Mouse (Mus musculus) cortical plate, adult 2 months (tissue): Measurements from ENCODE around the gene Gm3029. TPM values are rescaled to one million over a fixed set of nuclear protein-coding genes. Genes with fewer than 3 reads are reported as not detected.
"Not testable (repeated sequence)": the region's sequence is repeated elsewhere in the genome, so short reads cannot be mapped to it uniquely, and the experiment has no call there.

Source experiments
- H3K27ac ChIP-seq: fragments of 200-500 bp; 2 replicates; pipeline ENCODE4 v1.5.1; 2012; ENCODE audit warnings: low read length, control low read depth, inconsistent platforms; ENCODE audit not compliant: insufficient read depth
- H3K4me1 ChIP-seq: fragments of 200-500 bp; 2 replicates; pipeline ENCODE4 v1.6.1; 2011; ENCODE audit warnings: low read length; ENCODE audit not compliant: control insufficient read depth, insufficient read depth
- H3K4me3 ChIP-seq: fragments of 200-500 bp; 2 replicates; pipeline ENCODE4 v1.5.1; 2011; ENCODE audit warnings: mild to moderate bottlenecking, low read length, control low read depth; ENCODE audit not compliant: insufficient read depth
- polyA plus RNA-seq: library from polyadenylated mRNA; depleted of rRNA; stranded (reverse); fragments of >200 nt; gene quantifications from 2 replicates; pipeline ENCODE4 v1.2.3, GENCODE M21; 2012; rRNA removed

Gene Gm3029
- polyA plus RNA-seq = not detected in 2 replicates

GRCm38 (mm10) chr14:3931456-3931855 is at the start of gene Gm3029:
TSS of gene Gm3029 (plus strand) at chr14:3931756.
- H3K4me1 ChIP-seq, H3K4me3 ChIP-seq, H3K27ac ChIP-seq: not testable (repeated sequence)

DNA sequence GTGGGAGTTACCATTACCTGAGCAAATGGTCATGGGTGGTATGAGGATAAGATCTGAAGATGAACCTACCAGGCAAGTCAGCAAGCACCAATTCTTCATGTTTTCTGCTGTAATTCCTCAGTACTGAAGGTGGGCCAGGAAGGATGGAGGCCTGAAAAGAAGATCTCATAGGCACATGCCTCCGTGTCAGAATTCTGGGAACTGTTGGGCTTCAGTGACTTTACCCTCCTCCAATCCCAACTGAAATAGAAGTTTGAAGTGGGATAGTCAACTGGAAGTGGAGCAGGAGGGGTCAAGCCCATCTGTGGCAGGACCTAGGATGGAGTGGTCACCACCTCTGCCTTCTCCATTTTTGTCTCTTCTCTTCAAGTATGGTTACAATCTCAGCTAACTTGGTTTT is 47.7 kb upstream of the Gm3029 start, which contains the start of gene Gm2916:
Gm2916 (plus strand) TSS at position 301 of the 400 bp plus-strand sequence.
- not testable (repeated sequence) for H3K4me1 ChIP-seq, H3K4me3 ChIP-seq, H3K27ac ChIP-seq

DNA sequence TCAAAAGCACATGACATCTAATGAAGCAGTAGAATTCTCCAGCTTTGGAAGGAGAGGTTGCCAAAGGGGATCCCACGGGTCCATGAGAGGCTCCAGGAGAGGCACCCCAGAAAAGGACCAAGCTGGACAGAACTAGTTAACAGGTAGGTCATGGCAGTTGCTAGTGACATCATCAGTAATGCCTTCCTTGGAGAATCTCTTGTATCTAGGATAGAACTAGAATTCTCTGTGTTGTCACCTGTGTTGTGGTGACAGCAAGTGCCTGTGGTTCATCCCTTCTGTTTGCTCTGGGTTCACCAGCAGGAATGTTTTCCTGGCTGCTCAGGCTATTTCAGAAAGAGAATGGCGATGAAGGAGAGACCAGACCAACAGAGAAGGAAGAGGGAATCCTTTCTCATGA is 31.7 kb downstream of the Gm3029 start, which contains the start of gene Gm3095:
Gm3095 (plus strand) TSS at position 301 of the 400 bp plus-strand sequence.
- H3K4me1 ChIP-seq, H3K27ac ChIP-seq, H3K4me3 ChIP-seq: not testable (repeated sequence)

Other genes starting within 250 kb of the Gm3029 start
- not detected in 2 replicates for gene Gm3043, start 243.0 kb upstream of the Gm3029 start, polyA plus RNA-seq
- gene Gm3002, start 121.7 kb upstream of the Gm3029 start, polyA plus RNA-seq = 1.5 TPM in 2 replicates
- gene Gm3033, start 85.5 kb upstream of the Gm3029 start, polyA plus RNA-seq = 0.15 TPM in 1 of 2 replicates, not detected in the other
- 0.15 TPM in 1 of 2 replicates, not detected in the other for gene Gm2916, start 47.6 kb upstream of the Gm3029 start, polyA plus RNA-seq
- gene Gm3095, start 31.8 kb downstream of the Gm3029 start, polyA plus RNA-seq = 0.35 and 0.66 TPM in 2 replicates
- not detected in 2 replicates for gene Gm3099, start 66.6 kb downstream of the Gm3029 start, polyA plus RNA-seq
- gene Gm5796, start 92.2 kb downstream of the Gm3029 start, polyA plus RNA-seq = 0.17 and 0.25 TPM in 2 replicates
- not detected in 2 replicates for gene Gm3115, start 152.4 kb downstream of the Gm3029 start, polyA plus RNA-seq
- 0.90 and 1.1 TPM in 2 replicates for gene Gm8108, start 178.8 kb downstream of the Gm3029 start, polyA plus RNA-seq
- not detected in 2 replicates for gene Gm3127, start 233.3 kb downstream of the Gm3029 start, polyA plus RNA-seq